Mouse (Mus musculus) myocyte (in vitro differentiated cells): ENCODE measurements around the gene Tnpo3. TPM values are rescaled to one million over a fixed set of nuclear protein-coding genes. Genes with fewer than 3 reads are reported as not detected.

Experiments
- H3K27me3 ChIP-seq: one replicate; pipeline ENCODE4 v1.6.1; 2011; ENCODE audit not compliant: control insufficient read depth, insufficient read depth, insufficient read length
- H3K36me3 ChIP-seq: one replicate; pipeline ENCODE4 v1.6.1; 2011; ENCODE audit not compliant: control insufficient read depth, insufficient read depth
- H3K4me2 ChIP-seq: one replicate; pipeline ENCODE4 v1.6.1; 2011; ENCODE audit warnings: low read depth, control low read depth
- H3K4me3 ChIP-seq: one replicate; pipeline ENCODE4 v1.5.1; 2011; ENCODE audit warnings: mild to moderate bottlenecking, control low read depth, moderate library complexity
- H3K79me2 ChIP-seq: one replicate; pipeline ENCODE4 v1.6.1; 2011; ENCODE audit not compliant: control insufficient read depth, insufficient read depth
- H3ac ChIP-seq: one replicate; pipeline ENCODE4 v1.6.1; 2011; ENCODE audit not compliant: control insufficient read depth, insufficient read length
- CEBPB ChIP-seq: IDR thresholded peaks from 2 replicates; pipeline ENCODE4 v1.6.1; 2011; ENCODE audit warnings: mild to moderate bottlenecking, moderate library complexity; ENCODE audit not compliant: poor library complexity, insufficient read depth, severe bottlenecking
- E2F4 ChIP-seq: IDR thresholded peaks from one replicate; pipeline ENCODE4 v1.6.1; 2011; ENCODE audit warnings: mild to moderate bottlenecking, control low read depth, moderate library complexity; ENCODE audit not compliant: insufficient read depth
- MAX ChIP-seq: IDR thresholded peaks from one replicate; pipeline ENCODE4 v1.6.1; 2011; ENCODE audit warnings: low read depth, mild to moderate bottlenecking, control low read depth
- MYOD1 ChIP-seq, 3 experiments: IDR thresholded peaks; one replicate each; pipeline ENCODE4 v1.6.1; 2011; ENCODE audit warnings: control low read depth in 2 of 3, low read depth in 2 of 3, mild to moderate bottlenecking in 2 of 3, moderate library complexity in 1 of 3; ENCODE audit not compliant: insufficient read length in 2 of 3, control insufficient read depth in 1 of 3
- MYOG ChIP-seq, 3 experiments: IDR thresholded peaks; one replicate each; pipeline ENCODE4 v1.6.1; 2011; ENCODE audit warnings: control low read depth in 2 of 3, low read depth in 2 of 3, mild to moderate bottlenecking in 2 of 3; ENCODE audit not compliant: insufficient read length in 2 of 3, control insufficient read depth in 1 of 3, insufficient read depth in 1 of 3
- POLR2A ChIP-seq: IDR thresholded peaks from one replicate; pipeline ENCODE4 v1.6.1; 2011; ENCODE audit warnings: low read depth, mild to moderate bottlenecking, control low read depth, moderate library complexity; ENCODE audit not compliant: insufficient read length
- POLR2AphosphoS2 ChIP-seq: IDR thresholded peaks from one replicate; pipeline ENCODE4 v1.6.1; 2011; ENCODE audit warnings: low read depth, control low read depth; ENCODE audit not compliant: insufficient read length
- REST ChIP-seq: IDR thresholded peaks from one replicate; pipeline ENCODE4 v1.6.1; 2011; ENCODE audit warnings: mild to moderate bottlenecking, control low read depth, moderate library complexity; ENCODE audit not compliant: insufficient read depth, insufficient read length
- SRF ChIP-seq: IDR thresholded peaks from one replicate; pipeline ENCODE4 v1.6.1; 2011; ENCODE audit warnings: low read depth; ENCODE audit not compliant: control insufficient read depth, insufficient read length
- TCF12 ChIP-seq: IDR thresholded peaks from one replicate; pipeline ENCODE4 v1.6.1; 2011; ENCODE audit warnings: mild to moderate bottlenecking, control low read depth; ENCODE audit not compliant: poor library complexity, insufficient read depth, severe bottlenecking
- TCF3 ChIP-seq: IDR thresholded peaks from one replicate; pipeline ENCODE4 v1.6.1; 2011; ENCODE audit warnings: low read depth, control low read depth; ENCODE audit not compliant: insufficient read length
- USF1 ChIP-seq: IDR thresholded peaks from one replicate; pipeline ENCODE4 v1.6.1; 2011; ENCODE audit warnings: low read depth, mild to moderate bottlenecking, control low read depth, moderate library complexity
- polyA plus RNA-seq: library from polyadenylated mRNA; unstranded; fragments of >200 nt; fragmentation: generic; extraction: Trizol; gene quantifications from one replicate; pipeline ENCODE4 v1.2.1, GENCODE M21; 2012; ENCODE audit warnings: missing spikeins

Gene Tnpo3
- polyA plus RNA-seq, 1 experiment: 25.6 TPM

DNA sequence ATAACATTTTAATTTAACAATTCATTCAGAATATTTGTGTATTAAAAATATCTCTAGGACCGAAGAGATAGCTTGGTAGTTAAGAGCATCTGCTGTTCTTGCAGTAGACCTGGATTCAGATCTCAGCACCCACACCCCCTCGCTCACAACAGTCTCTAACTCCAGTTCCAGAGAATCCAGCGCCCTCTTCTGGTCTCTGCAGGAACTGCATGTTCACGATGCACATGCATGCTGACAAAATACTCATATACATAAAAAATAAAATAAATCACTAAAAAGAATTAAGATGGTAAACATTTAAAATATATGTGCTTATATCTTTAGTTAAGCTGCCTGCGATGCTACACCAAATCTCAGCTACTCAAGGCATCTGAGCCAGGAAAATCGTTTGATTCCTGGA, 84.4 kb downstream of the Tnpo3 start:
- no peak overlapping the region for H3K4me2 ChIP-seq
- TF ChIP-seq MYOD1 (IDR thresholded peaks at IDR 0.05; ENCODE audit: control insufficient read depth in 1 of 3, insufficient read length in 2 of 3, low read depth in 2 of 3) (no peak), POLR2AphosphoS2 (no peak), REST (no peak), SRF (no peak), MYOG (IDR thresholded peaks at IDR 0.05; ENCODE audit: control insufficient read depth in 1 of 3, insufficient read depth in 1 of 3, insufficient read length in 2 of 3, low read depth in 2 of 3) (no peak), TCF3 (no peak)
- H3K4me3 ChIP-seq: no peak overlapping the region
- H3K27me3 ChIP-seq: peaks cover 12% of the 10 kb centered on the region
- H3K36me3 ChIP-seq: no peaks in the 10 kb centered on the region
- H3ac ChIP-seq: no peak overlapping the region
- H3K79me2 ChIP-seq: no peaks in the 10 kb centered on the region

DNA sequence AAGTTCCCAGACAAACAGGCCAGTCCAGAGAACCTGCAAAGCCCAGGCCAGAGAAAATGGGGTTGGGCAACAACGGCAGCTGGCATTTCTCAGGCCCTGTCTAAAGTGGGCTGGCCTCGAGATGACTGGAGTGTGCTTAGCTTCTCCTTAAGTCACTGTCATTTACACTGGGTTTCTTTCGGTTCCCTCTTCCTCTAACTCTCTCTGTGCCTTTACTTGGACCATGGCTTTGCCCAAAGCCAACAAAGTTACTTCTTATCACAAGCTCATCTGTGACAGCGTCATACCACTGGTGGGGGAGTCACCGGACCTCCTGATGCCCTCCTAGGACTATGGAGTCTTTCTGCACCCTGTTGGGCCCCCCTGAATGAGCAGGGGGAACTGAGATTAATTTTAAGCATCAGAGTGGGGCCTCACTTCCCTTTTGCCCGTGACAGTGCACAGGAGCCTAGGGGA, 85.6 kb downstream of the Tnpo3 start:
- H3ac ChIP-seq: no peak overlapping the region
- H3K4me3 ChIP-seq: no peak overlapping the region
- H3K79me2 ChIP-seq: no peaks in the 10 kb centered on the region
- peaks cover 12% of the 10 kb centered on the region for H3K27me3 ChIP-seq
- H3K4me2 ChIP-seq: no peak overlapping the region
- no peaks in the 10 kb centered on the region for H3K36me3 ChIP-seq
- TF ChIP-seq REST (no peak), CEBPB (no peak), MYOD1 (IDR thresholded peaks at IDR 0.05; ENCODE audit: control insufficient read depth in 1 of 3, insufficient read length in 2 of 3, low read depth in 2 of 3) (no peak), POLR2AphosphoS2 (no peak), TCF12 (no peak), USF1 (no peak), MYOG (IDR thresholded peaks at IDR 0.05; ENCODE audit: control insufficient read depth in 1 of 3, insufficient read depth in 1 of 3, insufficient read length in 2 of 3, low read depth in 2 of 3) (no peak), SRF (no peak)

DNA sequence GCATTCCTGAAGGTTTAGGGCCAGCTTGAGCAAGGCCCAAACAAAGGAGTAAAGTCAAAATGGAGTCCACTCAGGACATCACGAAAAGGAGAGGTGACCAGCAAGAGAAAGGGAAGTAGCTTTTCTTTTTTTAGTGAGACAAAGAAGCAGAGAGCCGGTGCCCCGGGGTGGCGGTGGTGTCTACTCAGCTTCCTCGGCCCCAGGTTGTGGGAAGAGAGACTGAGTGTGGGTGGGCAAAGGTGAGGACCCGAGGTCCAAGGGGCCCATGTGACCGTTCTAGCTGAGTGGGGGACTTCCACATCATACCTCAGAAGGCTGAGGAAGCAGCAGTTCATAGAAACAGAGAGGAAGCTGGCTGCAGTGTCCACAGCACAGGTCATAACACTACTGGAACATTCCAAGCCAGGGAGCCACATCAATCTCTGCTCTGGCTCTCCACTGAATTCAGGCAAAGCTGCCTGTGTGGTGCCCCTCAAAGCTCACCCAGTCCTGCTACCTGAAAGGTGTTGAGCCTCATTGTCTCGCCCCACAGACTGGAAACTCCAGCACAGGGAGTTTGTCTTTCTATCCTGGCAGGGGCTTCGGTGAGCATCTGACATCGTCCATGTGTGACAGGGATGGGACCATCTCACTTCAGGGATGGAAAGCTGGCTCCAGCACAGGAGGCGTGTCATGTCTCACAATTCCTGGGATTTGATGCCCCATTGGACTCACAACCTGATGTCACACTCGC, 86.2 kb downstream of the Tnpo3 start:
- H3ac ChIP-seq: no peak overlapping the region
- H3K36me3 ChIP-seq: no peaks in the 10 kb centered on the region
- no peak overlapping the region for H3K4me3 ChIP-seq
- peaks cover 12% of the 10 kb centered on the region for H3K27me3 ChIP-seq
- no peak for TF ChIP-seq POLR2A
- TF ChIP-seq MYOD1 (IDR thresholded peaks at IDR 0.05; ENCODE audit: control insufficient read depth in 1 of 3, insufficient read length in 2 of 3, low read depth in 2 of 3): no peak
- TF ChIP-seq REST: no peak
- no peaks in the 10 kb centered on the region for H3K79me2 ChIP-seq
- H3K4me2 ChIP-seq: no peak overlapping the region

DNA sequence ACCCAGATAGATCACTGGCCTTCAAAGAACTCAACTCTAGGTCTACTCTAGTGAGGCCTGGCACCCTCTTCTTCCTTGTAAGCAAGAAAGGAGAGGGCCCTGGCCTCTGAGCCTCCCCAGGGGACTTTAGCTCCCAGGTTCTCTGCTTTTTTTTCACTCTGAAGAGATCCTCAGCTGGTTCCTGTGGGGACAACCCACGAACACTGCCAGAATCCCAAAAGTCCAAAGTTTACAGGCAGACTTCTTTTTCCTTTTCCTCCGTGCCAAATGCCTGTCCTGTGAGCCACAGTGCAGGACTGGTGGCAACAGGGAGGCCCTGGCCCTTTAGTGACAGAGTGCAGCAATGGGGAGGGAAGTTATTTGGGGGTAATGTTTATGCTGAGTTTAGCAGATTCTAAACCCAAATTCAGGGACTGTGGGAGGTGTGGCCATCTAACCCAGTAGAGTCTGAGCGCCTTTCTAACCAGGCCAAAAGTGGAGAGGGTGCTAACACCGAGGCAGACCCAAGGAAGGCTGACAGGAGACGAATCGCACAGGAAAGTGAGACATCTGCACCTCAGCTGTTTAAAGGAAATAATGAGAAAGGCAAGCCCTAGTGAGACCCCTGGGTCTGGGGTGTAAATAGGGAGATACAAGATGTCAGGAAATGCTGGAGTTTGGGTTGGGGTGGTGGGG, 86.9 kb downstream of the Tnpo3 start:
- TF ChIP-seq POLR2A (no peak), MYOG (IDR thresholded peaks at IDR 0.05; ENCODE audit: control insufficient read depth in 1 of 3, insufficient read depth in 1 of 3, insufficient read length in 2 of 3, low read depth in 2 of 3) (no peak), SRF (no peak), POLR2AphosphoS2 (no peak), E2F4 (no peak), TCF12 (no peak), CEBPB (no peak), TCF3 (no peak), MAX (no peak), USF1 (no peak), REST (no peak), MYOD1 (IDR thresholded peaks at IDR 0.05; ENCODE audit: control insufficient read depth in 1 of 3, insufficient read length in 2 of 3, low read depth in 2 of 3) (no peak)
- no peak overlapping the region for H3K4me3 ChIP-seq
- H3K27me3 ChIP-seq: peaks cover 12% of the 10 kb centered on the region
- H3K36me3 ChIP-seq: no peaks in the 10 kb centered on the region
- no peak overlapping the region for H3ac ChIP-seq
- H3K4me2 ChIP-seq: no peak overlapping the region
- H3K79me2 ChIP-seq: no peaks in the 10 kb centered on the region

DNA sequence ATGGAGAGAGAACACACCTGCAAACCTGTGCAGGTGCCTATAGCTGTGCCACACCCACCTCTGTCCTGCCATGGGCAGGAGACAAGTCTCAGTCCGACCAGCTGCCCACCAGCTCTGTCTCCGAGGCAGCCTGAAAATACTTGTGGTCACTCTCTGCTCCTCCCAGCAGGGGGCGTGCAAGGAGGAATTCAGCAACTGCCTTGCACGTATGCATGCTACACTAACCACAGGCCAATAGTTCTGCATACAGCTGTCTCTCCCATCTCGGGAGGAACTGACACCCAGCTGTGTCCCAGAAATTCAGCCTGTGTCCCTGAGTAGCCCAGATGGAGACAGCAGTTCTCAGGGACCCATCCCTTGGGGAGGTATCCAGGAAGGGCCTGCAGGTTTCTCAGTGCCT, 92.5 kb downstream of the Tnpo3 start:
- Histone ChIP-seq H3K36me3 (no peaks in the 10 kb centered on the region), H3K4me3 (no peak overlapping the region), H3ac (no peak overlapping the region), H3K27me3 (no peaks in the 10 kb centered on the region), H3K4me2 (no peak overlapping the region), H3K79me2 (no peaks in the 10 kb centered on the region)
- TF ChIP-seq TCF12: peak; percentile 73
- peak; percentile 98 to 99 (median 99) for TF ChIP-seq MYOD1 (IDR thresholded peaks at IDR 0.05; ENCODE audit: control insufficient read depth in 1 of 3, insufficient read length in 2 of 3, low read depth in 2 of 3)
- peak; percentile 74 for TF ChIP-seq TCF3
- no peak for TF ChIP-seq USF1
- TF ChIP-seq SRF: peak; percentile 50
- TF ChIP-seq MYOG (IDR thresholded peaks at IDR 0.05; ENCODE audit: control insufficient read depth in 1 of 3, insufficient read depth in 1 of 3, insufficient read length in 2 of 3, low read depth in 2 of 3): peak; percentile 70 to 92 (median 90)
